Mouse (Mus musculus) spleen, postnatal 36 days (tissue): Measurements from ENCODE around the gene Tas2r104.

Source experiments
- DNase-seq, 2 experiments: peaks; one replicate each; pipeline ENCODE4 v3.0.0; 2022; ENCODE audit warnings: low spot score in 2 of 2, mixed read lengths in 1 of 2

The Tas2r104 gene

DNA sequence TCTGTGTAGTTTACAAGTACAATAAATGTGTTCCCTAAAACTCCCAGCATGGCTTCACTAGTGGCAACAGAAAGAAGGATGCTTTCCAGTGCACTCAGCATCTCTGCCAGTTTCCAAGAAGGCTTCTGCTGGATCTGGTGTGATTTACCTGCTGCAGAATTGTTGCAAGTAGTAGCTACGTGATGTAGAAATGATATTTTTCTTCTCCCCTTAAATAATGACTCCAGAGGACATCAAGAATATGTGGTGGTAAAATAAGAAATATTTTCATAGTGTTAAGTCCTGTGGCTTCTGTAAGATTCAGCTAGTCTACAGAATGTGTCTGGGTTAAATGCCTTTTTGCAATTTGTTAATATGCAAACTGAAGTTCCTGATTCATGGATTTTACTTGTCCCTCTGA lies at the start of gene Tas2r104:
Tas2r104 (minus strand) TSS at position 101 of the 400 bp plus-strand sequence.
- no peak for DNase-seq

DNA sequence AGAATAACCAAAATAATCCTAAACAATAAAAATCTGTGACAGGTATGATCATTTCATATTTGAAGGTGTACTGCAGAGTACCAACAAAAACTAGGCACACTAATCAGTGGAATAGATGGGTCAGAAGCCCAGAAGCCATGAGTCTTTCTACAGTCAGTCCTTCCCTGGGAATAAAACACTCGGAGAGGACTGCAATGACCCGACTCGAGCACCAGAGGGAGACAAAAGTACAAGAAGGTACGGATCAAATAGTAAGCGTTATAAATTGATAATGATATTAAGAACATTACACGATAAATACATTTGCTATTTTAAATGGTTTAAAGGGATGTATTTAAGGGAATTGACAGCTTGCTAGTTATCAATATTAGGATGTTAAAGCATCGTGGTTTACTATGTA lies 27.3 kb upstream of the Tas2r104 start:
- DNase-seq: no peak

DNA sequence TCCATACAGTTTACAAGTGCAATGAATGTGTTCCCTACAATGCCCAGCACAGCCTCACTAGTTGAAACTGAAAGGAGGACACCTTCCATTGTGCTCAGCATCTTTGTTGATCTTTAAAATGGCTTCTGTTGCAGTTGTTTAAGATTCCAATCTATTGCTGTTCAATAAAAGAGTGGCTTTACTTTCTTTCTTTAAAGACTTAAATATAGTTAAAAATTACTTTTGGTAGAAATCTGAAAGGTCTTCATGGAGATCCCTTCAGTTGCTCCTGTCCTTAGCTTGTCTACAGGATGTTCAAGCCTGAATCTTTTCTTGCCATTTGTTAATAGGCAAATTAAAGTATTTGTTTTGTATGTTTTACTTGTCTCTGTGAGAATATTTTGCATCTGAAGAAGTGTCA lies 4.4 kb upstream of the Tas2r104 start, which contains the start of gene Tas2r114:
Tas2r114 (minus strand) TSS at position 101 of the 400 bp plus-strand sequence.
- DNase-seq: no peak

DNA sequence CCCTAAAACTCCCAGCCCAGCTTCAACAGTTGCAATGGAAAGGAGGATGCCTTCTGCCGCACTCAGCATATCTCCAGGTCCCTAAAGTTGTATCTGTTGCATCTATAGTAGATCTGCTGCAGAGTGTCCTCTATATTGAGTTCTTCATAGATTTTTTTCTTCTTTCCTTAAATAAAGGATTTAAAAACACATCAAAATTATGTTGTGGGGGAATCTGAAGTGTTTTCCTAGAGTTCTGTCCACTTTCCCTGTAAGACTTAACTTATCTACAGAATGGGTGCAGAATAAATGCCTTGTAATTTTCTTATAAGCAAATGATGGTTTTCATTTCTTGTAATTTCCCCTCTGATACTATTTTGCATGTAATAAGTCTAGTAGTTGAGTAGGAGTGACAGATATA lies 1.9 kb upstream of the Tas2r104 start, which contains the start of gene Tas2r105:
Tas2r105 (minus strand) TSS at position 101 of the 400 bp plus-strand sequence.
- DNase-seq: no peak

DNA sequence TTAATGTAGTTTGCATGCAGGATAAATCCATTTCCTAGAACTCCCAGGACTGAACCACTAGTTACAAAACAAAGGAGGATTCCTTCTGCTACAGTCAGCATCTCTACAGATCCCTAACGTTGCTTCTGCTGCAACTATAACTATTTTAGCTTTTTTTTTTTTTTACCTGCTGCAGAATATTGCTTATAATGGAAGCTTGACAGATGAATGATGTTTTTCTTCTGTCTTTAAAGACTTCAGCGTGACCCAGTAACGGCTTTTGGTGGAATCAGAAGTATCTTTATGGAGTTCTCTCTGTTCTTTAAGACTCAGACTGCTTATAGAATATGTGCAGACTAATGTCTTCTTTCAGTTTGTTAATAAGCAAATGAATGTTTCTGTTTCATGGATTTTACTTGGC lies 6.8 kb downstream of the Tas2r104 start, which contains the start of gene Tas2r106:
Tas2r106 (minus strand) TSS at position 101 of the 400 bp plus-strand sequence.
- no peak for DNase-seq

DNA sequence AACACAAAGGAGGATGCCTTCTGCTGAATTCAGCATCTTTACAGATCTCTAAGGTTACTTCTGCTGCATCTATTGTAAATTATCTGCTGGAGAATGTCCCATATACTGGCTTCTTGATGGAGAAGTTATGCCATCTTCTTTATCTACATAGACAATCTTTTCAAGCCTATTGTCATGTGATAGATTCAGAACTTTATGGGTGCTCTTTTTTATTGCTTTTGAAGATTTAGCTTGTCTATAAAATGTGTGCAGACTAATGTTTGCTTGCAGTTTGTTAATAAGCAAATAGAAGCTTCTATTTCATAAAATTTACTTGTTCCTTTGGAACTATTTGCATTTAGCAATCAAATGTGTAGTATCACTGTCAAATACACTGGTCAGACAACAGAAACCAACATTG lies 25.5 kb downstream of the Tas2r104 start, which contains the start of gene Tas2r107:
Tas2r107 (minus strand) TSS at position 101 of the 400 bp plus-strand sequence.
- DNase-seq: no peak
